Comparison of ENCODE assay signal across 18 mouse cellular contexts in the genomic region with DNA sequence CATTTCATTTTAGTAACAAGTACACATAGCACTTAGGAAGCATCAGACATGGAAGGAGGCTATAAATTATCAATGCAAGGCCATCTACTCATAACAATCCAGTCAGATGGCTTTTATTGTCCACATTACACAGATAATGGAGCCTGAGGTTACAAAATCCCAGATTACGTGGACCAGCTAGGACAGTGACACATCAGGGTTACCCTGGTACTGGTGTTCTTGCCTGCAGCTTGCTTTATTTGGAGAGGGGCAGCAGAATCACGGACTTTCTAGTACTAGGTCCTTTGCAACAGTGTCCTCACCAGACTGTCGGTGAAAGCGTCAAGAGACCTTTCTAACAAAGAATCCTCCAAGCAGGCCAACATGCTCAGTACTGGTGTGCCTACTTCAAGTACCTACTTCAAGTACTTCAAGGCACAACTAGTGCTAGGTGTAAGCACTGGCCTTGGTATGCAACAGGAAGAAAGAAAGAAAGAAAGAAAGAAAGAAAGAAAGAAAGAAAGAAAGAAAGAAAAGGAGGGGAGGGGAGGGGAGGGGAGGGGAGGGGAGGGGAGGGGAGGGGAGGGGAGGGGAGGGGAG.
DNase-seq lines count a peak whose midpoint lies in the region; ATAC-seq and TF ChIP-seq lines count a peak whose summit lies in the region.
"Had no signal": no experiment of that assay in that cellular context is flagged by ENCODE, and none has a peak within 500 bp of the region (broad histone marks: within the 10 kb centered on the region; RNA-seq: fewer than 3 reads in every experiment).

No protein-coding gene starts in this region.

- peak; percentile 76; the same call in 1 of the 2 replicates for ATAC-seq in lung, embryonic 16.5 days (ENCODE audit: low read depth)
- no peak for ATAC-seq in midbrain, postnatal 0 days (ENCODE audit: low FRiP score)
- ATAC-seq: forebrain, embryonic 13.5 days; forebrain, embryonic 15.5 days; forebrain, postnatal 0 days had no signal

- H3K9ac ChIP-seq in lung, embryonic 16.5 days (ENCODE audit: low read length), result no peak overlapping the region
- no peak overlapping the region for H3K9ac ChIP-seq in midbrain, postnatal 0 days (replicated peaks; ENCODE audit: low read length, poor library complexity, severe bottlenecking)
- H3K9ac ChIP-seq: embryonic facial prominence, embryonic 12.5 days; forebrain, embryonic 13.5 days; forebrain, embryonic 15.5 days; forebrain, postnatal 0 days had no signal

- no peak overlapping the region for H3K27ac ChIP-seq in lung, embryonic 16.5 days (ENCODE audit: low read length)
- H3K27ac ChIP-seq in midbrain, postnatal 0 days (ENCODE audit: low read depth, low read length), result no peak overlapping the region
- H3K27ac ChIP-seq: embryonic facial prominence, embryonic 10.5 days; embryonic facial prominence, embryonic 12.5 days; forebrain, embryonic 13.5 days; forebrain, embryonic 15.5 days had no signal

- H3K4me2 ChIP-seq in lung, embryonic 16.5 days (ENCODE audit: low read depth, low read length), result no peak overlapping the region
- H3K4me2 ChIP-seq in midbrain, postnatal 0 days (ENCODE audit: low read depth, low read length, poor library complexity, severe bottlenecking), result no peak overlapping the region
- H3K4me2 ChIP-seq: embryonic facial prominence, embryonic 12.5 days; forebrain, embryonic 13.5 days; forebrain, embryonic 15.5 days had no signal

- 64% methylated on average over 4 of the region's 4 CpGs for whole genome bisulfite sequencing in lung, embryonic 16.5 days
- WGBS in lung, adult 2 months, result 78% methylated on average over 4 of the region's 4 CpGs
- 93% methylated on average over 4 of the region's 4 CpGs for WGBS in midbrain, postnatal 0 days

- H3K27me3 ChIP-seq in lung, embryonic 16.5 days (ENCODE audit: control insufficient read depth, insufficient read depth, low read depth, low read length), result no peaks in the 10 kb centered on the region
- no peaks in the 10 kb centered on the region for H3K27me3 ChIP-seq in midbrain, postnatal 0 days (ENCODE audit: insufficient read depth, low read length)
- H3K27me3 ChIP-seq: embryonic facial prominence, embryonic 12.5 days; forebrain, embryonic 13.5 days; forebrain, embryonic 15.5 days had no signal

- H3K9me3 ChIP-seq in lung, embryonic 16.5 days (ENCODE audit: control insufficient read depth, low read length), result no peaks in the 10 kb centered on the region
- no peaks in the 10 kb centered on the region for H3K9me3 ChIP-seq in midbrain, postnatal 0 days (ENCODE audit: low read length)
- H3K9me3 ChIP-seq: embryonic facial prominence, embryonic 10.5 days; embryonic facial prominence, embryonic 12.5 days; forebrain, embryonic 13.5 days; forebrain, embryonic 15.5 days had no signal

- 0 out of 2 replicates have a peak, but pooled peaks cover 2% of the 10 kb centered on the region for H3K4me1 ChIP-seq in lung, embryonic 16.5 days (replicated peaks; ENCODE audit: control insufficient read depth, insufficient read depth, low read length)
- H3K4me1 ChIP-seq in lung, adult 2 months (ENCODE audit: control insufficient read depth, insufficient read depth, low read length), result no peaks in the 10 kb centered on the region
- no peaks in the 10 kb centered on the region for H3K4me1 ChIP-seq in midbrain, postnatal 0 days (ENCODE audit: insufficient read depth, low read length)
- H3K4me1 ChIP-seq: embryonic facial prominence, embryonic 10.5 days; embryonic facial prominence, embryonic 12.5 days; forebrain, embryonic 13.5 days; forebrain, embryonic 15.5 days had no signal

- no peaks in the 10 kb centered on the region for H3K36me3 ChIP-seq in lung, embryonic 16.5 days (ENCODE audit: control insufficient read depth, insufficient read depth, low read length)
- H3K36me3 ChIP-seq in midbrain, postnatal 0 days (ENCODE audit: insufficient read depth, low read length), result no peaks in the 10 kb centered on the region
- H3K36me3 ChIP-seq: embryonic facial prominence, embryonic 10.5 days; embryonic facial prominence, embryonic 12.5 days; forebrain, embryonic 15.5 days had no signal

- no peak for TF ChIP-seq CTCF in lung, adult 2 months (IDR thresholded peaks at IDR 0.05; ENCODE audit: insufficient read depth, low read length)
- TF ChIP-seq CTCF in midbrain, postnatal 0 days (IDR thresholded peaks at IDR 0.05), result no peak

- H3K4me3 ChIP-seq in lung, embryonic 16.5 days (ENCODE audit: low read length), result no peak overlapping the region
- no peak overlapping the region for H3K4me3 ChIP-seq in lung, adult 2 months (replicated peaks; ENCODE audit: extremely low read depth, low read depth, low read length)
- no peak overlapping the region for H3K4me3 ChIP-seq in midbrain, postnatal 0 days (ENCODE audit: low read depth, low read length)
- H3K4me3 ChIP-seq: embryonic facial prominence, embryonic 10.5 days; embryonic facial prominence, embryonic 12.5 days; forebrain, embryonic 13.5 days; forebrain, embryonic 15.5 days had no signal

- no peak for TF ChIP-seq POLR2A in lung, adult 2 months (IDR thresholded peaks at IDR 0.05; ENCODE audit: borderline replicate concordance, extremely low read depth, low read depth, low read length)

- peak; percentile 43 for DNase-seq in adrenal gland, adult 8-10 months
- no peak for DNase-seq in adrenal gland, postnatal 25 days
- no peak for DNase-seq in lung, adult 2 months
- DNase-seq in lung, postnatal 25 days (ENCODE audit: low spot score), result peak; percentile 18
- no peak for DNase-seq in lung, postnatal 4 days
- DNase-seq in adrenal gland, postnatal 36 days, result peak; percentile 18 to 37
- no peak for DNase-seq in midbrain, postnatal 0 days (ENCODE audit: low spot score)
- DNase-seq: cerebellum, adult 11-12 months; cerebellum, adult 2 months; cerebellum, adult 9-10 months; cerebellum, postnatal 10 days; cerebellum, postnatal 25 days; forebrain, postnatal 0 days had no signal

Comparison
In these comparisons a context has a peak if more than half of its experiments do, and no peak if none do; other contexts are left out.
1. DNase-seq: peak in adrenal gland, adult 8-10 months (single experiment), lung, postnatal 25 days (single experiment) and adrenal gland, postnatal 36 days (2 of 2); none in adrenal gland, postnatal 25 days (single experiment), lung, adult 2 months (single experiment), lung, postnatal 4 days (0 of 2) and midbrain, postnatal 0 days (single experiment).